Mouse (Mus musculus) c-Kit-positive CD71-positive TER-119-negative erythroid progenitor cells, embryonic 14.5 days (primary cell): ENCODE measurements at regions not wholly inside any gene's neighbourhood (a gene's known extent, or its start where the extent isn't known, plus 50 kb on each side); places are given as distances from the start of the nearest gene placed in this dataset.
"Not testable (repeated sequence)": the region's sequence is repeated elsewhere in the genome, so short reads cannot be mapped to it uniquely, and the experiment has no call there.

ENCODE experiments used
- DNase-seq: peaks from one replicate; pipeline ENCODE4 v3.0.0-alpha.2; 2013; ENCODE audit warnings: low read depth

GRCm38 (mm10) chr12:112298521-112298920 lies 152.5 kb downstream of the Kif26a start:
- DNase-seq: no peak

GRCm38 (mm10) chr12:112299089-112299488 lies 153.1 kb downstream of the Kif26a start:
- DNase-seq: no peak

GRCm38 (mm10) chr12:112299603-112300002 lies 153.6 kb downstream of the Kif26a start:
- DNase-seq: no peak

- no peak for DNase-seq
These were observed 154.1 kb downstream of the Kif26a start for GRCm38 (mm10) chr12:112300125-112300524.

- no peak for DNase-seq
These were observed 155.4 kb downstream of the Kif26a start for GRCm38 (mm10) chr12:112301411-112301891.

GRCm38 (mm10) chr12:112301929-112302328 lies 155.9 kb downstream of the Kif26a start:
- DNase-seq: no peak

GRCm38 (mm10) chr12:112306208-112306607 lies 160.2 kb downstream of the Kif26a start:
- DNase-seq: no peak

- no peak for DNase-seq
These were observed 162.0 kb downstream of the Kif26a start for GRCm38 (mm10) chr12:112308016-112308415.

GRCm38 (mm10) chr12:112309096-112309495 lies 163.1 kb downstream of the Kif26a start:
- DNase-seq: not testable (repeated sequence)

GRCm38 (mm10) chr12:112309781-112310180 lies 163.8 kb downstream of the Kif26a start:
- DNase-seq: no peak

GRCm38 (mm10) chr12:112310661-112311060 lies 164.7 kb downstream of the Kif26a start:
- DNase-seq: no peak

- no peak for DNase-seq
These were observed 168.8 kb downstream of the Kif26a start for GRCm38 (mm10) chr12:112314781-112315180.

- DNase-seq: no peak
These were observed 171.2 kb downstream of the Kif26a start for GRCm38 (mm10) chr12:112317191-112317590.

- no peak for DNase-seq
These were observed 170.8 kb upstream of the A530016L24Rik start for GRCm38 (mm10) chr12:112318461-112318860.

- no peak for DNase-seq
These were observed 167.1 kb upstream of the A530016L24Rik start for GRCm38 (mm10) chr12:112322196-112322595.

GRCm38 (mm10) chr12:112327411-112327810 lies 161.8 kb upstream of the A530016L24Rik start:
- no peak for DNase-seq

- DNase-seq: no peak
These were observed 160.3 kb upstream of the A530016L24Rik start for GRCm38 (mm10) chr12:112328809-112329575.

GRCm38 (mm10) chr12:112329701-112330301 lies 159.4 kb upstream of the A530016L24Rik start:
- DNase-seq: no peak

- no peak for DNase-seq
These were observed 158.7 kb upstream of the A530016L24Rik start for GRCm38 (mm10) chr12:112330557-112330956.

- DNase-seq: no peak
These were observed 158.2 kb upstream of the A530016L24Rik start for GRCm38 (mm10) chr12:112331061-112331460.

GRCm38 (mm10) chr12:112333125-112334079 lies 155.8 kb upstream of the A530016L24Rik start:
- DNase-seq: no peak
